Mouse (Mus musculus) megakaryocyte, embryonic 14.5 days (primary cell): ENCODE results near the gene 1700001L19Rik.

Experiments used
- FLI1 ChIP-seq: IDR thresholded peaks from 2 replicates; pipeline ENCODE4 v1.6.1; 2012; ENCODE audit warnings: low read length, inconsistent platforms, mixed read lengths
- GATA1 ChIP-seq: IDR thresholded peaks from 3 replicates; pipeline ENCODE4 v1.6.1; 2012; ENCODE audit warnings: mixed read lengths, low read length, inconsistent platforms, borderline replicate concordance

DNA sequence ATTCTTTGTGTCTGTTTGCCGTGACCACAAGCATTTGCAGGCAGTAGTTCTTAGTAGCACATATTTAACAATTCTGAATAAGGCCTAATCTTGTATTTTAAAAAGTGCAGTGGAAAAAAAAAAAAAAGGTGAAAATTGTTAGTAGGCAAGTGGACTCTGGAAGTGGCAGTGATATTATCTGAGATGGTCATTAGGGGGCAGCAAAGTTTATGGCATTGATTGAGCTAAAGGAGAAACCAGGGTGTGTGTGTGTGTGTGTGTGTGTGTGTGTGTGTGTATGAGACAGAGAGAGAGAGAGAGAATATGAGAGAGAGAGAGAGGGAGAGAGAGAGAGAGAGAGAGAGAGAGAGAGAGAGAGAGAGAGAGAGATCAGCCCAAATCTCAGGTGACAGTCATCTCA lies 3.4 kb upstream of the 1700001L19Rik start:
- TF ChIP-seq GATA1: no peak
- TF ChIP-seq FLI1: no peak
